Mouse (Mus musculus): Measurements from ENCODE around the gene Myo1h. TPM values are rescaled to one million over a fixed set of nuclear protein-coding genes. Genes with fewer than 3 reads are reported as not detected.

Myo1h gene
- polyA plus RNA-seq, 1 experiment from 2014 or later = 0.34 TPM

DNA sequence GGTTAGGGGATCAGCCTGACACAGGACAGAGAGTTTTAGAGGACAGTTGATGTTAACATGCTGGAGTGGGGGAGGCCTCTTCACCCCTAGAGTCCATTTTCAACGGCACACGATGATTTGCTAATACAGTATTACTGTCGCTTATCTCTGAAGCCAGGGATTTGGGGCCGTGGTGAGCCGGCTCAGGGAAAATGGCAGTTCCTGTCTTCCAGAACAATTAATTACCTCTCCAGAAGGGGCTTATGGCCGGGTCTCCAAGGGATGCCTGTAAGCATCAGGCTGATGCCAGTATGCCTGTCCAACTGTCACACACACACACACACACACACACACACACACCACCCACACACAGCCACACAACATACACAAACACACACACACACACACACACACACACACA, 6.6 kb upstream of the Myo1h start:
- WGBS (ENCODE audit: missing documents) = 64% methylated on average over 6 of the region's 6 CpGs
- Histone ChIP-seq H3K79me2 (ENCODE audit: inconsistent target) (no peaks in the 10 kb centered on the region), H3K4me3 (ENCODE audit: inconsistent target) (no peak overlapping the region), H3K27ac (no peak overlapping the region), H3K36me3 (ENCODE audit: inconsistent target) (no peaks in the 10 kb centered on the region)

DNA sequence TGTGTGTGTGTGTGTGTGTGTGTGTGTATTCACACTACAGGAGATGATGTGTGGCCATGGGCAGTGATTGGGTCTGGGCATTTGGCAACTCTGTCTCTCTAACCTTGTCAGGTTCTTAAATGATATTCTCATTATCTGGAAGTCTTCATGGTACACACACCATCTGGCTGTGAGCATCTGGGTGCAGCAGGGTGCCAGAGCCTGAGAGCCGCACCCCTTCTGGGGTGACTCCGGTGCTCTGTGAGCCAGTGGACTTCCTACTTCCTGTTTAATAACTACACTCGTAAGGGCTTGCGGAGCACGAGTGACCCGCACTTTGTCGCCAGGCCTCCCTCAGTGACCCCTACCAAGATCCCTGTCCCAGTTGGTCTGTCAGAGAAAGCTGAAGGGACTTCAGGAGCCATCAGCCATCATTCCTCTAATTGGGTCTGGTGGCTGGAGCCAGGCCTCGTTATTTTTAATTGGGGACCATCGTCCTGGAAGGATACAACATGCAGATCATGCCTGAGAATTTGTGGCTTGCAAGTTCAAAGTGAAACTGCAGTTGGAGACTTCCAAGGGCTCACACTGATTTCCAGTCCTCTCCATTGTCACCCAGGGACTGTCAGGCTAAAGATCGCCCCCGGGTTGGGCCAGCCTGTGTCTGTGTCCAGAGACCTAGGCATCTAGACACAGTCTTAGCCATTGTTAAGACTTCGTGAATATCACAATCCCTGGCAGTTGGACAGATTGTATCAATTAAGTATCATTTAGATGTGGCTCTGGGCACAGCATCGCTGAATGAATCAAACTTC, 4.2 kb upstream of the Myo1h start:
- 66% methylated on average over 11 of the region's 13 CpGs for WGBS (ENCODE audit: missing documents)
- Histone ChIP-seq H3K27ac (no peak overlapping the region), H3K4me3 (ENCODE audit: inconsistent target) (no peak overlapping the region), H3K36me3 (ENCODE audit: inconsistent target) (no peaks in the 10 kb centered on the region), H3K79me2 (ENCODE audit: inconsistent target) (no peaks in the 10 kb centered on the region)

DNA sequence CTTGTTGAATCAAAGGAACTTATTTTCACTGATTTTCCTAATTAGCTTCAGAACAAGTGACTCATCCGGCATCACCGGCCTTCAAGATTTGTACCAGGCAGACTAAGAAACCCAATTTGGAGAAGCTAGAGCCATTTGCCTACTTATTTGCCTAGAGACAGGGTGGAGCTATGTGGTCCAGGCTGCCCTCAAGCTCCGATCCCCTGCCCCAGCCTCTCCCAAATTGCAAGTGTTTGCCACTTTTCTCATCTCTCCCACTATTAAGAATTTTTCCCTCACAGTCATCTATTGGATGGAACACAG, 3.6 kb upstream of the Myo1h start:
- 98% methylated on average over 3 of the region's 3 CpGs for WGBS (ENCODE audit: missing documents)

DNA sequence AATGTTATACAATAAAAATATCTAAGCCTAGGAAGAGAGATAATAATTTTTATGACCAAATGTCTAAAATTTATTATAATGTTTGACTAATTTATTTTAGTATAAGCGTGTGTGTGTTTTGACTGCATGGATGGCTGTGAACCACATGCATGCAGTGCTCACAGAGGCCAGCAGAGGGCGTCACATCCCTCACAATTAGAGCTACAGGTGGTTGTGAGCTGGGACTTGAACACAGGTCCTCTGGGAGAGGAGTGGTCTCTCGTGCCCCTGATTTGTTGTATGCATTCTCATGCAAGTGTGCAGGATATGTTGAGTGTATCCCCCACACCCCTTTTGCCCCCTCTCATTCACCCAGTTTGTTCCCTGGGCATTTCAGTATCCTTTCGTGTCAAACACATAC, 2.9 kb upstream of the Myo1h start:
- WGBS (ENCODE audit: missing documents) = 78% methylated on average over 4 of the region's 4 CpGs
- Histone ChIP-seq H3K27ac (no peak overlapping the region), H3K4me3 (ENCODE audit: inconsistent target) (no peak overlapping the region), H3K79me2 (ENCODE audit: inconsistent target) (no peaks in the 10 kb centered on the region), H3K36me3 (ENCODE audit: inconsistent target) (no peaks in the 10 kb centered on the region)

More for the DNA sequence above, 3.6 kb upstream of the Myo1h start:
- H3K79me2 ChIP-seq (ENCODE audit: inconsistent target) = no peaks in the 10 kb centered on the region
- H3K4me3 ChIP-seq (ENCODE audit: inconsistent target) = no peak overlapping the region
- no peak overlapping the region for H3K27ac ChIP-seq
- H3K36me3 ChIP-seq (ENCODE audit: inconsistent target) = no peaks in the 10 kb centered on the region

DNA sequence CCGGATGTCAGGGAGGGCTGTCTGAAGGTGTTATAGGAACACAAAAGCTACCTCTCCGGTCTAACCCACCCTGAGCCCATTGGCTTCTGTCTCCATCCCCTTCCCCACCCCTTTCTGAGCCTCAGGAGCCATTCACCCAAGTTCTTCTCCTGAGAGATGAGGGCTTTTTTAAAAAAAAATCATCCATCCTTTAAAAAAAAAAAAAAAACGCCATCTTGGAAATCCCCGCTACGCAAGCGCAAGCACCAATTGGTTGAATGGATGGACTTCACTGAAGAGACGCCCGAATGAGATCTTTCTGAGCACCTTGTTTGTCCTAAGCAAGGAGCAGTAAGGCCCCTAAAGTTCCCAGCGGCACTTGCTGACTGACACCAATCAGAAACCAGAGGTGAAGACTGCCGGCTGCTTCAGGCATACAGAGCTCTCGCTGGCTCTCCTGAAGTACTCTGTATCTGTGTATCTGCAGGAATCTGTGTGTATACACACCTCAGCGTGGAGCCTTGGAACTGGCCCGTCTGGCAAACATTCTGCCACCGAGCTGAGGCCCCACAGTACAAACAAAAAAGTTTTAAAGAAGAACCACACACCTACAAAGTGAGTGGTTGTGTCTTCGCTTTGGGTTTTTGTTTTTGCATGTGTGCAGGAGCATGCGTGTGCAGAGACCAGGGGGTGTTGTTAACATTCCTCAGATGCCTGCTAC, 1.9 kb upstream of the Myo1h start:
- H3K79me2 ChIP-seq (ENCODE audit: inconsistent target) = no peaks in the 10 kb centered on the region
- no peak overlapping the region for H3K4me3 ChIP-seq (ENCODE audit: inconsistent target)
- 84% methylated on average over 15 of the region's 16 CpGs for WGBS (ENCODE audit: missing documents)
- H3K36me3 ChIP-seq (ENCODE audit: inconsistent target) = no peaks in the 10 kb centered on the region
- no peak overlapping the region for H3K27ac ChIP-seq

DNA sequence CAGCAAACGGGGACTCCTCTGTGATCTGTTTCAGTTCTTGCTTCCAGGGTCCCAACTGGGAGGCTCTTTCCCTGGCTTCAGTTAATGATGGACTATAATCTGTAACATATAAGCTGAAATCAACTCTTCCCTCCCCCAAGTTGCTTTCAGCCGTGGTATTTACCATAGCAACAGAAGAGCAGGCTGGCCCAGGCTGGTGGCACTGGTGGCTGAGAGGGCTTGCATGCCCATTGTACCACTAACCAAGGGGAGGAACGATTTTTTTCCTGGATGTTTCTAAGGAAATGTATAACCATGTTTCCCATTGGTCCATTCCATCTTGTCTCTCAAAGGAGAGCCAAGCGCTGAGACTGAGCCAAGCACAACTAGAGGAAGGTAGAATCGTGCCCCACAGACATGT, 570 bp upstream of the Myo1h start:
- Histone ChIP-seq H3K27ac (no peak overlapping the region), H3K79me2 (ENCODE audit: inconsistent target) (no peaks in the 10 kb centered on the region), H3K4me3 (ENCODE audit: inconsistent target) (no peak overlapping the region), H3K36me3 (ENCODE audit: inconsistent target) (no peaks in the 10 kb centered on the region)
- 77% methylated on average over 5 of the region's 5 CpGs for WGBS (ENCODE audit: missing documents)

DNA sequence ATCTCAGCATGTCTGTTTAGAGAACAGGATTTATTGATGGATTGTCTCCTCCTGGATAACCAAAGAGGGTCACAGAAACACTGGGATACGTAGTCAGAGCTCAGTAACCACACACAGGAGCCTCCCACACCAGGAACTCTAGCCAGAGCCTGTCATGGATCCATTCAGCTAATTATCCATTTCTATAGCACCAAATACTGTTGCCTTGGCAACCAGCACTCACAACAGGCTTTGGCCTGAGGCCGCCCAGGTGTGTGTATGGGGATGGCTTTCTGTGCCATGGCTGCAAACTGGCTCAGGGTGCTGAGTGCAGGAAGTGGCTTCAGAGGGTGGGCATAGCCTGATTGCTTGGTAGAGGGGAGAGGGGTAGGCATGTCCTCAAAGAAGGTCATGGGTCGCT, 1.0 kb downstream of the Myo1h start:
- WGBS (ENCODE audit: missing documents) = 83% methylated on average over 3 of the region's 3 CpGs
- Histone ChIP-seq H3K79me2 (ENCODE audit: inconsistent target) (no peaks in the 10 kb centered on the region), H3K27ac (no peak overlapping the region), H3K36me3 (ENCODE audit: inconsistent target) (no peaks in the 10 kb centered on the region), H3K4me3 (ENCODE audit: inconsistent target) (no peak overlapping the region)

DNA sequence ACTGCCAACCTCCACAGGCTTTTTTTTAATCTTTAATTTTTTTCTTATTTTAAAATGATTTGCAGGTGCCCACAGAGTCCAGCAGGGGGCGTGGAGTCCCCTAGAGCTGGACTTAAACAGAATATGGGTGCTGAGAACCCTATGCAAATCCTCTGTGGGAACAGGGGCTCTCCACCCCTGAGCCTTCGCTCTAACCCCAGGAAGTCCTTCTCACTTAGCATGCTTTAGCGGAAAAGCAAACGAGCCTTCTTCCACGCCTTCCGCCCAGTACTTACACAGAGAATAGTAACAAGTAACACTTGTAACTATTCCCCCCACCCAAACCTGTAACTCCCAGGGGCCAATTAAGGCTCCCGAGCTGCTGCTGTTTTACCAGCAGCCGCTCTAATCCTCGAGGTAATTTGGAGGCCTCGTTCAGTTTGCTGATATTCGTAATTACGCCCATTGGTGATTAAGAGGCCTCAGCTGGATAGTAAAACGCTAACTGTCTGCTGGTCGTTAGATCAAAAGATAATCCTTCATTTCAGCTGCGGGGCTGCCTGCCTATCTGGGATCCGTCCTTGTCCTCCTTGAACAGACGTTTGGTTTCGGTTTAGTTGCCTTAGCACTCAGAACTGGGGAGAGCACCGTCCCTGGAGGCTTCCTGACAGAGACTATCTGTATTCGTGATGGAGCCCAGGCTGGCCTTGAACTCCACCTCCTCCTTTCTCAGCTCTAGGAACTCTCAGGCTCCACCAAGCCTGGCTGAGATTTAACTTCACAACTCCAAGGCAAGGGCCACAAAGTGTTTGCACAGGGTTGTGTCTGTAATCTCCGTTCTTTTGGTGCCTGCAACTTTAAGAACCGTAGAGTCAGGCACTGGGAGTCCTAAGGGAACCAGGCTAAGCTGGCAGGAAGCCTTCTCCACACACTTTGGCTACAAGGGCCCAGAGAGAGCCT, 8.0 kb downstream of the Myo1h start:
- Histone ChIP-seq H3K27ac (no peak overlapping the region), H3K36me3 (ENCODE audit: inconsistent target) (no peaks in the 10 kb centered on the region), H3K4me3 (ENCODE audit: inconsistent target) (no peak overlapping the region), H3K79me2 (ENCODE audit: inconsistent target) (no peaks in the 10 kb centered on the region)
- WGBS (ENCODE audit: missing documents) = 72% methylated on average over 22 of the region's 22 CpGs

DNA sequence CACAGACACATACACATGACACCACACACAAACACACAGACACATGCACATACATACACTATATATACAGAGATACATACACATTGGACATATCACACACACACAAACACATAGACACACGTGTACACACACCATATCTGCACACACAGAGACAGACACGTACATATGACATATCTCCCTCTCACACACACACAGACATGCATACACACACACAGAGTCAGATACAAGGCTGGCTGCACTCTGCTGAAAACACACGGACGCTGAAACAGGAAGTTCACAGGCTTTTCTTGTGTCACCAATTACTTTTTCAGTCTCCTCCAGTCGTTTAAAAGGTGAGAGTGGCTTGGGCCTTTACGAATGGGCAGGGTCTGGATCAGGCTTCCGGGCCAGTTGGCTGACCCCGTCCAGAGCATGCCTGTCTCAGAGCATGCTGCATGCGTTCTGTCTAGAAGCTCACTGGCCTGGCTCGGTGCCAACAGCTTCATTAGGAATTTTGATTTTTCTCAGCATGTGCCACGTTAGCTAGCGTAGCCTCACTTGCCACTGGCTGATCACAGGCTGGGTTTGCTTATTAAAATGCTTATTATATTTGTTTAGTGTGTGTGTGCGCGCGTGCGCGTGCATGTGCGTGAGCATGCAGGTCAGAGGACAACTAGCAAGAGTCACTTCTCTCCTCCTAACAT, 9.4 kb downstream of the Myo1h start:
- no peaks in the 10 kb centered on the region for H3K36me3 ChIP-seq (ENCODE audit: inconsistent target)
- whole genome bisulfite sequencing (ENCODE audit: missing documents) = 69% methylated on average over 18 of the region's 18 CpGs
- no peak overlapping the region for H3K4me3 ChIP-seq (ENCODE audit: inconsistent target)
- H3K79me2 ChIP-seq (ENCODE audit: inconsistent target) = no peaks in the 10 kb centered on the region
- H3K27ac ChIP-seq = no peak overlapping the region

DNA sequence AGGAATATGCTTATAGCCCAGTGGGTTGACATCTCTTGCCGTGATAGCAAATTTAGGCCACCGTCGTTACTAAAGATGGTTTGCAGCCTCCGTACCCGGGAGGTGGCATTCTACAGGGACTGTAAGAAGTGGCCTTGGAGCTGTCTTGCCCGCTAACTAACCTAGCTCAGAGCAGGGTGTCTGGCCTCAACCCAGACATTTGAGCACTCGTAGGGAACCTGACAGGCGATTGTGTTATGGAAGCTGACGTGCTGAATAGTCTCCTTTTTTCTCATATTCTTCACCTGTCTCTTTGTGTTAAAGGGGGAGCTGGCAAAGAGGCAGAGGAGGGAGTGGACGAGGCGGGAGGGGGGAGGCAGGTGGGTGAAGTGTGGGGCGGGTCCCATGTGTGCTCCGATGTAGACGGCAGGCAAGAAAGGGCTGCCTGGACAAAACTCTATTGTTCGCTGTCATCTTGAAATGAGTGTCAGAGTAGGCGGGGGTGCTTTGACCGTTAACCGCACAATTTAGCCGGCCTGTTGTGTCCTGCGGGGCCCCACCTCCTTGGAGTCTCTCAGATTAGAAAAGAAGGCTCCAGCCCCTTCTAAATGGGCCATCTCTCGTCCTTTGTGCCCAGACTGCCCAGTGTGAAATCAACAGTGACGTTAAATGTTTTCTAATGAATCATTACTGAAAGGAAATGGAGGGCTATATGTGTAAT, 10.3 kb downstream of the Myo1h start:
- no peak overlapping the region for H3K27ac ChIP-seq
- 90% methylated on average over 22 of the region's 22 CpGs for WGBS (ENCODE audit: missing documents)
- no peaks in the 10 kb centered on the region for H3K36me3 ChIP-seq (ENCODE audit: inconsistent target)
- no peaks in the 10 kb centered on the region for H3K79me2 ChIP-seq (ENCODE audit: inconsistent target)
- H3K4me3 ChIP-seq (ENCODE audit: inconsistent target) = no peak overlapping the region

DNA sequence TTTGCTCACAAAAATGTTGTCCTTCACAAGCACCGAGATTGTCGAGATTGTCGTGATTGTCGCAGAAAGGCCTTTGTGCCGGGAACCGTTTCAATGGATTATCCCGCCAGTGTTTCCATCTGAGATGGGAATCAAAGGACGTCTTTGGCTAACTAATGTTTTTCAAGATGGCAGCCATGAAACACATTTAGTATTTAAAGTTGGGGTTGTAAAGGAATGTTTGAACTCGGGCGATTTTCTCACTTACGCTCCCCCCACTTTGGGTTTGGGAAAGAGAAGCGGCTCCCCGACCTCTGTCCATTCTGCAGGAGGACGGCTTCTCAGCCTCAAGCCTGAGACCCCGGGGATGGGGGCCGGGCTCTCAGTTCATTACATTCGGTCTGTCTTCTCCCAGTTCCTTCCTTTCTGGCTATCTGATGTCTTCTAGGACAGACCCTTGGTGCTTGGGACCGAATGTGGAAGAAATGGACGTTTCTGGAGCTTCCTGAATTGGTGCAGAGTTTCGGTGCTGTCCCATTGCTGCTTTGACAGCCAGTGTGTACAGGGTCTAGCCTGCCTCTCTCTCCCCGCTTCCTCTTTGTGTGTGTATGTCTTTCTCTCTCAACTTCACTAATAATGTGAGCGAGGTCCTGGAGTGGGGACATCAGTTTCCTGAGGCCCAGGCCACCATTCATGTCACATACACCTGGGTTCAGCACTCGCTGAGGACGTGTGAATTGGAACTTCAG, 11.1 kb downstream of the Myo1h start:
- H3K36me3 ChIP-seq (ENCODE audit: inconsistent target) = no peaks in the 10 kb centered on the region
- WGBS (ENCODE audit: missing documents) = 78% methylated on average over 23 of the region's 24 CpGs
- no peak overlapping the region for H3K27ac ChIP-seq

DNA sequence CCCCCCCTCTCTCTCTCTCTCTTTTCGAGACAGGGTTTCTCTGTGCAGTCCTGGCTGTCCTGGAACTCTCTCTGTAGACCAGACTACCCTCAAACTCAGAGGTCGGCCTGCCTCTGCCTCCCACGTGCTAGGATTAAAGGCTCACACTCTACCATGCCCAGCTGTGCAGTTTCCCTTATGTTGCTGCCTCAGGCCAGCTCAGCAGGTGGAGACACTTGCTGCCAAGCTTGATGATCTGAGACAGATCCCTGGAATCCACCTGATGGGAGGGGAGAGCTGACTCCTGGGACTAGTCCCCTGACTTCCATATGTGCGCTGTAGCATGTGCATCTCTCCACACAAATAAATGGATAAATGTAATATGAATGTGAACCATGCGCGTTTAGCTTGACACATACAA, 14.2 kb downstream of the Myo1h start:
- H3K79me2 ChIP-seq (ENCODE audit: inconsistent target) = no peaks in the 10 kb centered on the region
- H3K36me3 ChIP-seq (ENCODE audit: inconsistent target) = no peaks in the 10 kb centered on the region
- H3K4me3 ChIP-seq (ENCODE audit: inconsistent target) = no peak overlapping the region
- WGBS (ENCODE audit: missing documents) = 81% methylated on average over 5 of the region's 6 CpGs
- no peak overlapping the region for H3K27ac ChIP-seq

More for the DNA sequence above, 11.1 kb downstream of the Myo1h start:
- no peaks in the 10 kb centered on the region for H3K79me2 ChIP-seq (ENCODE audit: inconsistent target)
- H3K4me3 ChIP-seq (ENCODE audit: inconsistent target) = no peak overlapping the region

DNA sequence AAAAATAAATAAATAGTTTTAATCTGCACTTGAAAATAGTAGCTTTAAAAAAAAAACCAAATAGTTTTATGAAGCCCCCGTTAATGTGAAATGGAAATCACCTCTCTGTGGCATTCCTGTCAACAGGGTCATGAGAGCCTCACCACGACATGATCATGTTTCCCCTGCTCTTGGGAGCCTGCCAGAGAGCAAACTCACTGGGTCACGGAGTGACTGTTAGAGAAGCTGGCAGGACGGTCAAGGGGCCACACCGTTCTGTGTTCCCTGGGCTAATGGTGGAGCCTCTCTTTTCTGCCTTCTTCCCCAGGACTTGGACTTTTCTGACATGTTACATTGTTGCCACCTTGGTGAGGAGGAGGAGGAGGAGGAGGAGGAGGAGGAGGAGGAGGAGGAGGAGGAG, 17.5 kb downstream of the Myo1h start:
- Histone ChIP-seq H3K79me2 (ENCODE audit: inconsistent target) (no peaks in the 10 kb centered on the region), H3K36me3 (ENCODE audit: inconsistent target) (no peaks in the 10 kb centered on the region), H3K4me3 (ENCODE audit: inconsistent target) (no peak overlapping the region), H3K27ac (no peak overlapping the region)
- 48% methylated on average over 5 of the region's 5 CpGs for WGBS (ENCODE audit: missing documents)
